Mouse (Mus musculus) thymus, adult 2 months (tissue): ENCODE measurements around the gene Sms. TPM values are rescaled to one million over a fixed set of nuclear protein-coding genes. Genes with fewer than 3 reads are reported as not detected.

Source experiments
- DNase-seq: peaks from one replicate; pipeline ENCODE4 v3.0.0; 2021
- H3K27ac ChIP-seq: fragments of 200-500 bp; 2 replicates; pipeline ENCODE4 v1.5.1; 2012; ENCODE audit warnings: low read length, control low read depth; ENCODE audit not compliant: control insufficient read depth, insufficient read depth
- H3K27me3 ChIP-seq: fragments of 200-500 bp; 2 replicates; pipeline ENCODE4 v1.6.1; 2012; ENCODE audit warnings: mild to moderate bottlenecking, low read length, moderate library complexity, mixed read lengths; ENCODE audit not compliant: control insufficient read depth, insufficient read depth
- H3K36me3 ChIP-seq: fragments of 200-500 bp; 2 replicates; pipeline ENCODE4 v1.6.1; 2012; ENCODE audit warnings: mild to moderate bottlenecking, low read length, moderate library complexity; ENCODE audit not compliant: control insufficient read depth, insufficient read depth
- H3K4me1 ChIP-seq: fragments of 200-500 bp; replicated peaks from 2 replicates; pipeline ENCODE4 v1.6.1; 2012; ENCODE audit warnings: low read length; ENCODE audit not compliant: control insufficient read depth, insufficient read depth
- H3K4me3 ChIP-seq: fragments of 200-500 bp; 2 replicates; pipeline ENCODE4 v1.5.1; 2012; ENCODE audit warnings: mild to moderate bottlenecking, low read length, control low read depth, moderate library complexity; ENCODE audit not compliant: control insufficient read depth, insufficient read depth
- CTCF ChIP-seq: fragments of 200-500 bp; IDR thresholded peaks from 2 replicates; pipeline ENCODE4 v1.5.1; 2012; ENCODE audit warnings: mild to moderate bottlenecking, control low read depth, low read length, moderate library complexity, borderline replicate concordance; ENCODE audit not compliant: control insufficient read depth, poor library complexity, insufficient read depth; ENCODE audit errors: extremely low read depth
- POLR2A ChIP-seq: fragments of 200-500 bp; IDR thresholded peaks from 2 replicates; pipeline ENCODE4 v1.6.1; 2012; ENCODE audit warnings: mild to moderate bottlenecking, low read length, control low read depth, moderate library complexity; ENCODE audit not compliant: control insufficient read depth, poor library complexity, insufficient read depth; ENCODE audit errors: extremely low read depth
- WGBS: fragments of 180-500 bp; shearing (Covaris S2); methylation state at CpG from one replicate; pipeline ENCODE4 v1.1.7; 2018; 5-methylcytosine and 5-hydroxymethylcytosine counted together
- polyA plus RNA-seq: library from polyadenylated mRNA; depleted of rRNA; stranded (reverse); fragments of >200 nt; gene quantifications from 2 replicates; pipeline ENCODE4 v1.2.3, GENCODE M21; 2012; rRNA removed

Gene Sms
- polyA plus RNA-seq, 1 experiment: 26.7 TPM

DNA sequence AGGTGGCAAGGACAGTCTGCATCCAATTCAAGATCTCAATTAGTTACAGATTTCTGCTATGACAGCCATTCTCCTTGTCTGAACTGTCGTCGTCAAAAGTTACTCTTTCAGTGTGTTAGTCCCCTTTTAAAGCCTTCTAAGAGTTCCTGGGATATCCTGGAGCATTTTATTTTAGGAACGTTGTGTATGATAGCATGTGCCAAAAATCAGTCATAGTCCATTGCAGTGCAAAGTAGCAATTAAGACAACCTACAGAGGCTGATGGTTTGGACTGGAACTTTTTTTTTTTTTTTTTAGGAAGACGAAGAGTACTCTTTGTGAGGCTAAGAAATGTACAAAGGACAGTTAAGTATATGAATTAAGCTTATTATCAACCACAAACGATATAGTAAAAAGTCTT lies 76.9 kb downstream of the Sms start, which contains the start of gene Phex:
Gene Phex, minus strand, starts transcription at position 101 of the 400 bp plus-strand sequence.
- H3K4me1 ChIP-seq: no peaks in the 10 kb centered on the region
- H3K4me3 ChIP-seq: no peak within 1 kb of the TSS
- TF ChIP-seq POLR2A (no peak), CTCF (no peak)
- no peaks in the 10 kb centered on the region for H3K36me3 ChIP-seq
- H3K27ac ChIP-seq: no peak within 1 kb of the TSS
- WGBS: 80% methylated on average over 5 of the region's 5 CpGs
- DNase-seq: no peak
- H3K27me3 ChIP-seq: no peaks in the 10 kb centered on the region

DNA sequence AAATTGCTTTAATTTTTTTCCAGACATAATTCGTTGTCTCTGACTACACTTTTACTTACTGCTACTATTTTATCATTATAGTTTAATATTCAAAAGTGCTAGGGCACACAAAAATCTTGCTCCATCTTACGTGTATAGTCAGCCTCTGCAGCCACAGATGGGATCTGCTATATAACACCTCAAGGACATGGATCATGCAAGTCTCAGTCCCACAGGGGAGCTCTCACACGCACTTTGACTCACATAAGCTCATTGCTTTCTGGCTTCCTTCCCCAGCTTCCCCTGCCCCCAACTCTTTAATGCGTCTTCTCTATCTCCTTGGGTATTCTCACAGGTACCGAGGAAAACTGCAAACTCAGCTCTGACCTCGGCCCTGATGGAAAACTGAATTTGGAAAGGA lies 87.2 kb downstream of the Sms start:
- no peaks in the 10 kb centered on the region for H3K36me3 ChIP-seq
- no peak for TF ChIP-seq POLR2A
- TF ChIP-seq CTCF: no peak
- WGBS: 91% methylated on average over 6 of the region's 6 CpGs
- no peak overlapping the region for H3K4me3 ChIP-seq
- H3K4me1 ChIP-seq: no peaks in the 10 kb centered on the region
- no peak for DNase-seq
- no peak overlapping the region for H3K27ac ChIP-seq
- H3K27me3 ChIP-seq: no peaks in the 10 kb centered on the region

Other genes with a start within 250 kb of the Sms start
- gene Phex, start 77.0 kb downstream of the Sms start, polyA plus RNA-seq: not detected in 2 replicates
- gene Yy2, start 76.7 kb upstream of the Sms start, polyA plus RNA-seq: not detected in 2 replicates
- 13.3 and 17.7 TPM in 2 replicates for gene Mbtps2, start 106.4 kb upstream of the Sms start, polyA plus RNA-seq
- 0.56 and 6.2 TPM in 2 replicates for gene Smpx, start 206.6 kb upstream of the Sms start, polyA plus RNA-seq